Mouse (Mus musculus) urinary bladder, postnatal 14 days (tissue): ENCODE results near the gene Egf.
"Not testable (repeated sequence)": the region's sequence is repeated elsewhere in the genome, so short reads cannot be mapped to it uniquely, and the experiment has no call there.

Experiments
- DNase-seq: peaks from one replicate; pipeline ENCODE4 v3.0.0; 2021; ENCODE audit warnings: low spot score

The Egf gene

DNA sequence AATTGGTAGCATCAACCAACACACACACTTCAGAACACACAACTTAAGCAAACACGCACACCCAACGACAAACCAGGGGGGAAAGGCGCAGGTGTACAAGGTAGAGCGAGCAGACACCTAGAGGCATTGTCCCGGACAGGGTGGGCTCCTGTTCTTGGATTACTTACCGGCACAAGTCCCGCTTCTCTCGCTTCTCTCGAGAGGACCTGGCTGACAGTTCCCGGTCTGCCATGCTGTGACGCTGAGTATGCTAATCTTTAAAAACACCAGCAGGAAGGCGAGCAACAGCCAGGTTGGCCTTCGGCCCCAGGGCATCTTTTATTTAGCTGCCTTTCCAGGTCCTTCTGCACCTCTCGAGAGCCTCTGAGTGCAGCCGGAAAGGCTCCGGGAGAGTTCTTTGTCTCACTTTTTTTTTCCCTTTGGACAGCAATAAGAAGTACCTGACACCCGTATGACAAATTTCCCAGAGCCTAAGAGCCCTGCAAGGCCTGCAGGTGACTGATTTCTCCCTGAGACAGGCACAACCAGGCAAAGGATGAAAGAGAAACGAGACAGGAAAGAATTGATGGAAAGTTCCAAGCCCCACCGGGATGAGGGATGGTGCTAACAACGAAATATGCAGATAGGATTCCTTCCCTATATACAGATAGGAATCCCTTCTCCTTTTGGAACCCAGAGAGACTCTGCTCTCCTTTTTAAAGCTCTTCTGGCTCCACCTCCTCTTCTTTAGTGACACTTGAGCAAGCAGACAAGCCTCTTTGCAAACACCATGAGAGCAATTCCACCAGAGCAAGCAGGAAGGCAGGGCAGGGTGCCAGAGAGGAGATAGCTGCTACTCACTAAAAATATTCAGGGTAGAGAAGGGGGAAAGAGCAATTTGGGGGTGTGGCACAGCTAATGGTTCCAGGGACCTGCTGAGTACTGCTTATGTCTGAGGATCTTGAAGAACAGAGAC lies at the start of gene Egf:
TSS of gene Egf (minus strand) at position 667 of the 955 bp plus-strand sequence.
- peak; percentile 16 for DNase-seq

DNA sequence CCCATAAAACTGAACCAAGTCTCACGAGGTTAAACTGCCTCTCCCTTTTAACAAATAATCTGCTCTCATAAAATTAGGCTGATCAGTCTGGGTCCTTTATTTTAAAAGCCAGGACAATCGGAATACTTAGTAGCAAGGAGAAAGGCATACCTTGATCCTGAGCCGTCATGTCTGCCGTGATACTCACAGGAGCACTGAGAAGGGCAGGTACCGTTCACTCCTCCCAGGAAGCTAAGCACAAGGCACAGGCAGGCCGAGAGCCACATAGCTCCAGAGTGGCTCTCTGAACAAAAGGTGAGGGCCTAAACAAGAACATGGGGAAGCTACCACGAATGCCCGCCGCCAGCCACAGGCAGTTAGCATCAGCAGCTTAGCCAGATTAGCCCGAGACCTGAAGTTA lies 48.6 kb upstream of the Egf start, which contains the start of gene Lrit3:
TSS of gene Lrit3 (minus strand) at position 266 of the 400 bp plus-strand sequence.
- no peak for DNase-seq

DNA sequence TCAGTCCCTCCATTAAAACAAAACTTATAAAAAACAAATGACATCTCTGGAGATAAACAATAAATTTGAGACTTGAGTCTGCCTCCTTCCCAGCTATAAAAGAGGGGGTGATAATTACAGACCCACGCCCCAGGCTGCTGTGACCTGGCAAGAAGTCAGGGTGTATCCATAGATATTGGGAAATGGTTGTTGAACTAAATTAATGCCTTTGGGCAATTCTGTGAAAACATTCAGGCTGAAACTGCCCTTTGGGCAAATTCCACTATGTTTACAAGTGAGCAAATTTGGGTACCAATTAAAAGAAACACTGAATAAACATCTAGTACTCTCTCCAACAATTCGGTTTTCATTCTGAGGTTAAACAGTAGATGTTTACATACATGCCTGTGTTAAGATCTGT lies 43.9 kb upstream of the Egf start:
- DNase-seq, result no peak

DNA sequence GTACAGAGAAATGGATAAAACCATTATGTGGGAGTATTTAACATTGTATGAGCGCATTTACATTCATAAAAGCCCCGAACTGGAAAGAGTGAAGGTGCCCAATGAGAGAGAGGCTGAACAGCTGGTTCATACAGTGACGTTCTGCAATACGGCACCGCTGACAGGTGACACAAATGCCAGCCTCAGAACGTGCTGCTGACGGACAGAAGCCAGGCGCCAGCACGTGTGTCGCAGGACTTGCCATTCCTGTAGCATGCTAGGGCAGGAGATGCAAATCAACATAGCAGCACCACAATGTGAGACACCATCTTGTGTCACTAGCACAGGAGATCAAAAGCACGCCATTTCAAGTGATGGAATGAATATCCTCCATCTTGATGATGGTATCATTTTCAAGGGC lies 43.4 kb upstream of the Egf start:
- DNase-seq, result no peak

DNA sequence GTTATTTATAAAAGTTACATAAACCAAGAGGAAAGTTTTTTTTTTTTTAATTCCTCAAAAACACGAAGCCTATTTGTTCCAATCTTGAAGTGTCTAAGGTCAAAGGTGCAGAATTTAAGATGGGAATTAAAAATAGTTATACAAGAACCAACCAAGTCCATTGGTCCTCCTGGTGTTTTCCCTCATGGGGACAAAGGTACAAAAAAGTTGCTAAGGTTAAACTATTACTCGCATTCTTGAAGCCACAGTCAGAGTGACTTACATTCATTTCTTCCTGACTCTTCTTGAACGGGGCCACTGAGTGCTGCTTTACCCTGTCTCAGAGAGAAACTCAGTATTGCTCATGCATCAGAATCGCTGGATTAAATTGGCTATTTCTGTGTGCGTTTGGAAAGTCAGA lies 42.2 kb upstream of the Egf start:
- no peak for DNase-seq

DNA sequence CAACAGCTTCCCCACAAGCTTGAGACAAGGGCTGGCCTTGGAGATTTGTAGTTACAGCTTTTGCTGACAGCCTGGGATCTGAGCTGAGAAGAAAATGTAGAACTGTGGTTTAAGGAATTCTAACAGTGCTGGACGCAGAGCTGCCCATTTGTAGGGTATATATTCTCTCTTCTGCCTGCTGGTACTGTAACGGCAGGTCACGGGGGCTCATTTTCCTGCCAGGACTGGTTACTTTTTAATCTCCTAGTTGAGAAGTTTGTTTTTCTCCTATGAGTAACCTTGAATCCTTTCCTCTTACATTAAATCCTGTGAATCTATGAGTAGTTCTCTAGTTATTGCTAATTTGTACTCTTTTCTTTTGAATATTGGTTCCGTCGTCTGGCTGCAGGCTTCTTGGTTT lies 38.7 kb upstream of the Egf start:
- DNase-seq, result no peak

DNA sequence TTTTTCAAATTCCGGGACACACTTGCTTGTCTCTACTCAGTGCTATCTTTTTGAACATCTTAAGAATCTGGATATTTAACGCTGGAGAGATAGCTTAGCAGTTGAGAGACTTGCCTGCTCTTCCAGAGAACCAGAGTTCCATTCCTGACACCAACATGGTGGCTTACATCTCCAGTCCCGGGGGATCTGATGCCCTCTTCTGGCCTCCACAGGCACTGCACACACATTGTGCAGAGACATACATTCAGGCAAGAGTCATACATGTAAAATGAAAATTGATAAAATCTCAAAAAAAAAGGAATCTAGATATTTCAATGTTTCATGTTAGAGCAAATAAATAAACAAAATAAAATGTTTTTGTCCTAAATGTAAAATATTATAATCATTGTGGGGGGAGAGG lies 27.6 kb upstream of the Egf start:
- no peak for DNase-seq

DNA sequence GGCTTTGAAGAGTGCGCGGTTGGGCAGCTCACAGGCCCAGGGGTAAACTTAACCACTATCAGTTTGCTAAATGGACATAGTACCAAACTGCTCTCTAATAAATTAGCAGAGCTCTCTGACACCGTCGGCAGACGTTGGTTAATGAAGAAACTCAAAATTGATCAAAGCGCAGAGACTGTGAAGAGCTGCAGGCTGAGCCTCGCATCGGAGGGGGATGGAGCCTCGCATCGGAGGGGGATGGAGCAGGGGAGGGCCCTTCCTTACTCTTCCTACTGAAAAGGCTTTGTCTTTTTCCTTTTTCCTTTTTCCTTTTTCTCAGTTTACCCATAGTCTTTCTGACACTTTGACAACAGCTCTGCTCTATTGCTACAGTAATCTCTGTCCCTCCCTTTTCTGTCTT lies 26.3 kb upstream of the Egf start:
- no peak for DNase-seq

DNA sequence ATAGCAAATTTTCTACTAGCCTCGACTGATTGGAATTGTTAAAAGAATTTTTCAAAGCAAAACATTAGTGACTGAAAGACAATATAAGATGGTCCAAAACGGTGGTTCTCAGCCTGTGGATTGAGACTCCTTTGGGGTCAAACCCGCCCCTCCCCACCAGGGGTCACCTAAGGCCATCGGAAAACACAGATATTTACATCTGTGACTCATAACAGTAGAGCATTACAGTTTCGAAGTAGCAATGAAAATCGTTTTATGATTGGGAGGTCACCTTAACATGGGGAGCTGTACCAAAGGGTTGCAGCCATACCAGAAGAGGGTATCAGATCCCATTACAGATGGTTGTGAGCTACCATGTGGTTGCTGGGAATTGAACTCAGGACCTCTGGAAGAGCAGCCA lies 16.1 kb upstream of the Egf start:
- no peak for DNase-seq

DNA sequence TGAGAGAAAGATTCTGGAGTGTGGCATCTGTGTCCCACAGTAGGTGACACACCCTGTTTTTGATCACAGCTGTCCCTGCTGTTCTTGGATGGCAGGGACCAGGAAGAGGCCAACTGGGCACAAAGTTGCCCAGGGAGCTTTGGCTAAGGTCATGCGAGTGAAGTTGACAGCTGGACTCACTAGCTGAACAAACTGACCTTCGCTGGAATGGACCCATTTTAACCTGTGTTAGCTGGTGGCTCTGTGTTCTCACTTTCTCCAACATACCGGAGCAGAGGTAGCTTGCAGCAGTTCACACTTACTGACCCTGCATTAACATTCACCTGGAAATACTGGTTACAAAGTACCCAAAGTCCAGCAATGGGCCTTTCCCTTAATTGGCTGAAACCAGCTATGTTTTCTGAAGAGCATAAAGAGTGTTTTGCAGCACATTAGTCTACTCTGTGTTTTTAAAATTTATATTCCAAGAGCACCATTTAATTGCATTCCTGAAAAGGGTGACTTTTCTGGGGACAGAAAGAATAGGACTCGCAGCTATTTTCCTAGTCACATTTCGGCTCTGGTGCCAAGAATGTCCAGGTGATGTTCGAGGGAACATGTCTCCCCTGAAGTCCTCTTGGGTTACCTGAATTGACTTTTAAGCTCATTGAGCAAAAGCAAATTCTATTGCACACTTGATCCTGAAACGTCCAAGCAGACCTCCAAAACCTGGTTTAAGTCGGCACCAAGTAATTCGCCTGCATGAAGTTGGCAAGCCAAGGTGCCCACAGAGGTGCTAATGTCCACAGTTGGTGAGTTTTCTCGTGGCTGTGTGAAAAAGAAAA lies 12.1 kb upstream of the Egf start:
- DNase-seq, result no peak

DNA sequence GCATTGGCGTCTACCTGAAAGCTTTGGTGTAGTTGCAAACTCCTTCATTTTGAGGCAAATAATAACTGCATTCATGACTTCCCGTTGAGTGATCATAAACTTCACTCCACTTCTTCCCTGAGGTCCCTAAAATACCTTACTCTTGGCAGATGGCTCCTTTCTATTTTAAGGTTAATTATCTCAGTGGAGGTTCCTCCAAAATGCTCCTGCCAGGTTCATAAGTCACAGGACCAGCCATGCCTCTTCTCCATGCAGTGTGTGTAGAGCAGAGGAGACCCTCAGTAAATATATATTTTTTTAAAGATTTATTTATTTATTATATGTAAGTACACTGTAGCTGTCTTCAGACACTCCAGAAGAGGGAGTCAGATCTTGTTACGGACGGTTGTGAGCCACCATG lies 11.0 kb upstream of the Egf start:
- no peak for DNase-seq

DNA sequence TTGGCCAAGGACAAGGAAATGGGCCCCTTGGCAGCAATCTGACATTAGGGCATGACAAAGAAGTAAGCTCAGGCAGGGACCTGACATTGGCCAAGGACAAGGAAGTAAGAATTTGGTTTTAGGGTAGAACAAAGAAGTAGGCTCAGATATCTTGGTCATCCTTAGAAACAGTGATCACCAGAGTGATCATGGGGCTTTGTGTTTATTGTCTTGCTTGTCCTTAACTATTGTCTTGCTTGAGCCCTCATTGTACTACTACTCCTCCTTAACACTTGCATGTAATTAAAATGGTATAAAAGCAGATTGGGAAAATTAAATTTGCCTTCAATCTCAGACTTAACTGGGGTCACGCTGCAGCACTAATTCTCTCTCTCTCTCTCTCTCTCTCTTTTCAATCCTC lies 2.5 kb upstream of the Egf start:
- DNase-seq, result not testable (repeated sequence)

DNA sequence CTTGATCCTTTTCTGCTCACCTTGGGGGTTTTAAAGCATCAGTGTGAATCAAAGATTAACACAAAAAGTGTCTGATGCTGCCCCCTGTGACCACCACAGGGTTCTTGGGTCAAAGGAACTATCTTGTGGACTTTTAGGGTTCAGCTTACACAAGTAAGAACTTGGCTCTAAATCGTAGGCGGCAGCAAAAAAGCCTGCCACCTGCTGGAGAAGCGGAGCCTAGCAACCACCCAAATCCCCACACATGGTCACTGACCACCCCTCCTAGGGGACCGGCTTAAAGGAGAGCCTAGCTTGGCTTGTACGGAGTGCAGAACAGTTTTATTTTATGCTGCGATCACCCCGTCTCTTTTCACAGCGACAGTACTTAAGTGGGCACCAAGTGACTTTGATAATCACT lies 10.3 kb downstream of the Egf start:
- no peak for DNase-seq

DNA sequence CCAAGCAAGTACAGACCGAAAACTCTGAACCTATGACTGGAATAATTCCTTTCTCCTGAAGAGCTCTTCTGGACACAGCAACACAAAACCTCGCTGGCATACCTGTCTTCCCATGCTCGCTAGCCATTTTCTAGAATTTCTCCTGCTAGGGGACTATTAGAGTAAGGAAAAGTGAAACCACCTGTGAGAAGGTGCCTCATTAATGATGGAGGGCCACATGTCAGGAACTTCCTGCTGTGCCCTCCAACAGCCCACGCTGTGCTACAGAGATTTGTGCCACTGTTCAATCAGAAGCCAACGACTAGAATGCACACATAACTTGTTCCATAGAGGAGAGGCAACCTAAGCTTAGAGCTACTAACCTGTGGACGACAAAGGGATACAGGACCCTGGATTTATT lies 12.3 kb downstream of the Egf start:
- DNase-seq, result no peak

DNA sequence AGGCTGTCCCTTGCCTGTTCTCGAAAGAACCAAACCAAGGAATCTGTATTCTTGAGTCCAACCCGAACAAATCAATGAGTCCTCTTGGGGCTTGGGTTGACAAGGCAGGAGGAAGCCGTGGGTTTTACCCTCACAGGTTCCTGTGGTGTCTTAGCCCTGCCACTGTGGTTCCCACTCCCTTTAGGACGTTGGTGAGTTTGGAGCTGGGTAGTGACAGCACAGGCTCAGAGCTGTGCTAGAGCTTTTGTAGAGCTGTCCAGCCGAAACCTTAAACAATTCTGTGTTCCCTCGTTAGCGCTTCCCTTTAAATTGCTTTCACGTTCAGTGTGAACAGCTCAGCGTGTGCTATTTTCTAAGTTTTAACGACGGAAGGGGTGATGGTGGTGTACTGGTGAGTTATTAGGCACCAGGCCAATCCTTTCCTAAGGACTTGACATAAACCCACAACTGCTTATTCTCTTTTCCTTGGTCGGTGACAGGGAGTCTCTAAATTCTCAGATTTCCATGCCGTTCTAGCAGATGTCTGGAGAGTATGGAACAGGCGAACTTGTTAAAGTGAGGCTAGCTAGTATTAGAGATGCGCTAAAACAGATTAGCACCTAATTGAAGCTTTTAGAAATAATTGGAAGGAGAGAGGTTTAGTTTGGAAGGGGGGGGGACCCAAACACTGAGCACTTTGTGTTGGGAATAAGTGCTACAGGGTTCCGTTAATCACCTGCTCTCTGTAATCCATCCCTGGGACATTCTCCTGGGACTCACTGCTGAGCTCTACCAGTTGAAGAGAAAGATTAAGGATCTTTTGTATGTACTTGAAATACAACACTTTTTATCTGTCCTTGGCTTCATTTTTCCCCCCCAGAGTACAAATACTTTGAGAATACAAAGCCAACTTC lies 16.6 kb downstream of the Egf start:
- DNase-seq, result no peak

DNA sequence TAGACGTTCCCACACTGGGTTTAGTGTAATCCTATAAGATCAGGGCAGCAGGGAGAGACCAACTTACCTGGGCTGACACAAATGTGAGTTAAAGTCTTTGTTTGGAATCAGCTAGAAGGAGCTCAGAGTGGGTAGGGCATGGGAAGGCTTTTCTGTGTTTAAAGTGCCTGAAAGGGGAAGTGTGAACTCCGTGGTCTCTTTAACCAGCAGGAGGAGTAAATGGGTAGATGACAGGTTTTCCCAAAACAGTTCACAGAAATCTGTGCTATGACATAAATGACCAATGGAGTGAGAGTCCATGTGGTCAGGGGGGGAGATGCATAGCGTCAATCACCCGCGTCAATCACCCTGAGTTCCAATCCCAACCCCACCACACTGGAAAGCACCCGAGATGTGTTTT lies 23.5 kb downstream of the Egf start:
- DNase-seq, result no peak

DNA sequence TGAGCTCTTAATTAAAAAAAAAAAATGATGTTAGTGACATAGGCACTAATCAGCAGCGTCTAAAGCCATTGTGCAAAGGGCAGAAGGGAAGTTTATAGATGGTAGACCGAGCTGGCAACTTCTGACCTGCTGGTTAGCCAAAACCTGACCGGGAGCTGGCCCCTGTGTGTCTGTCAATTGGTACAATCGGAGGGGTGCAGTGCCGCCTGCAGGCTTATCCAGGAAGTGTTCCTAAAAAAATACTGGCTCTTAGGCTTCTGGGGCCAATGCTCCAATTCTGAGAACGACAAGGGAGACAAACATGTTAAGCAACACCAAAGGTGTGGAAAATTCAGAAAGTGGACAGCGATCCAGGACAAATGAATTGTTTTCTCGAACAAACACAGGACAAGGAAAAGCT lies 24.7 kb downstream of the Egf start:
- DNase-seq, result no peak

DNA sequence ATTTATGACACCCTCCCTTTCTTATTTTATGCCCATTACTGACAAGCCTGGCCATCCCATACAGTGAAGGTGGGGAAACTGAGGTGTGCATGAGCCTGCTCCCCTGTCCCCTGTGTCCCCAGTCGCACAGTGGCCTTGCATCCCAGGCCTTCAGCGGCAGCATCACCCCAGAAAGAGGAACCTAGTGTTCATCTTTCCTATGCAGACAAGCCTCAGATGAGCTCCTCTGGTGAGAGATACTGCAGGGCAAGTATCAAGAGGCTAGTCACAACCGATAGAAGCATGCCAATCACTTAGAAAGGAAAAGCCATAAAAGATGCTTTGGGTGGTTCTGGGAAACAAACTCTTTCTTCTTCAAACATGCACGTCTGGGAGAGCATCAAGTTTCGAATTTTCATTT lies 25.2 kb downstream of the Egf start:
- no peak for DNase-seq

DNA sequence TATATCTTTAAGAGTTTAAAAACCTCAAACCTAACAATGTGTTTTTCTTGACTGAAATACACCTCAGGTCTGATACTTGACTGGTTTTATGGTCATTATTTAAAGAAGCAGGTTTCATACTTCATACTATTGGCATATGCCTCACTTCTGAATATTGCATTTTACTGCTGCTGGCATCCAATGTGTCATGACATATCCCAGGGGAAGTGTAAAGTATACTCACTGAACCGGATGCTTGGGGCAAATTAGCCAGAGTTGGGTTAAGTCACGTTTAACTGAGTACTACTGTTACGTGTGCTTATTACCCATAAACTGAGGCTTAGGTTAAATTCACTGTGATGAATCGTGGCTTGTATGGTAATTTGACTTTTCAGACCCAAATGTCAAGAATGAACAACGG lies 29.5 kb downstream of the Egf start:
- no peak for DNase-seq

DNA sequence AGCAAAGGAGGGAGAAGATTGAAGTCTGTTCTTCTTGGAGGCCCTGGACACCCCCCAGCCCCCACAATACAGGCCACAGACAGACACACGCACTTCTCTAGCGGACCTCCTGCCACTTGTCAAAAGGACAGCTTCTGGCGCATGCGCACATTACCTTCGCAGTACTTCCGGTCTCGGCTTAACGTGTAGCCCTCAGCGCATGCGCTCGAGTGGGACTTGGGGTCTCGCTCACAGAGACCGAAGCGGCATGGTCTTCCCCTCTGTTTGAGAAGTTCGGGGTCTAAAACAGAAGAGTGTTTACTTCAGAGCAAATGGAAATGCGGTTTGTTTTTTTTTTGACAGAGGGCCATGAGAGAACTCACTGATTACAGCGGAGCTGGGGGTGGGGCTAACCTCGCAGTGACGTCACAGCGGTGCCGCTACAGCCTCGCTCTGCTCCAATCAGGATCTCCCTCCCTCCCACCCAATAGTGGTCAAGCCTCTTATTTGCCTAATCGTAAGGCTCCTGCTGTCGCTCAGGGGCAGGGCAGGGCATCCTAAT lies 30.1 kb downstream of the Egf start:
- DNase-seq, result peak; percentile 92

DNA sequence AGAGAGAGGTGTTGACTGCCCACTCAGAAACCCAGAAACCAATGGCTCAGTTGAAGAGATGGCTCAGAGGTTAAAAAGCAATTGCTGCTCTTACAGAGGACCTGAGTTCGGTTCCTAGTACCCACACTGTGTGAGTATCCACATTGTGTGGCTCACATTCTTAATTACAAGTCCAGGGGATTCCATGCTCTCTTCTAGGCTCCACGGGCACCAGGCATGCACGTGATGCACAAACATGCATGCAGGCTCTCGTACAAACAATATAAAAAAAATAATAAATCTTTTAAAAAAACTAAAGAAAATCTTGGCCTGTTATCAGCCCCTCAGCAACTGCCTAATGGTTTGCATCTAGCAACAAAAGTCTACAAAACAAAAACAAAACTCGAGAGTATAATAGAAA lies 30.6 kb downstream of the Egf start:
- no peak for DNase-seq

DNA sequence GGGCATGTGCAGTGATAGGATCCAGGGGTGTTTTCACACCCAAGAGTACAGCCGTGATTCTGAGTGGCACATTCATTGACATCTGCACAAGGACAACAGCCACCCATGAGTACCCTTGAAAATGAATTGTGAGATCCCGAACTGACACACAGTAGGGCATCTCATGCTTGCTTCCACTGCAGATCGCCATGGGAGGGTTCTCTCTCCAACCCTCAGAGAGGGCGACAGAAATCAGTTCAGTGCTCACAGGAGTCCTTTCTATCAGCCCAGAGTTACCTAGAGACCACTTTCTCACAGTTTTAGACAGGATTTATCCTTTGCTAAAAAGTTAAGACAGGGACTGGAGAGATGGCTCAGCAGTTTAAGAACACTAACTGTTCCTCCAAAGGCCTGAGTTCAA lies 31.8 kb downstream of the Egf start:
- no peak for DNase-seq
